Mouse (Mus musculus) heart, postnatal 4 days (tissue): ENCODE data around the gene Smim13. TPM values are rescaled to one million over a fixed set of nuclear protein-coding genes. Genes with fewer than 3 reads are reported as not detected.

Source experiments
- DNase-seq: peaks from one replicate; pipeline ENCODE4 v3.0.0; 2021
- total RNA-seq, 2 experiments: library from RNA; stranded (reverse); gene quantifications; 2 replicates each; pipeline ENCODE4 v1.2.3; 2021

The Smim13 gene
- total RNA-seq, 2 experiments from 2014 or later, result 17.4 to 18.5 TPM

DNA sequence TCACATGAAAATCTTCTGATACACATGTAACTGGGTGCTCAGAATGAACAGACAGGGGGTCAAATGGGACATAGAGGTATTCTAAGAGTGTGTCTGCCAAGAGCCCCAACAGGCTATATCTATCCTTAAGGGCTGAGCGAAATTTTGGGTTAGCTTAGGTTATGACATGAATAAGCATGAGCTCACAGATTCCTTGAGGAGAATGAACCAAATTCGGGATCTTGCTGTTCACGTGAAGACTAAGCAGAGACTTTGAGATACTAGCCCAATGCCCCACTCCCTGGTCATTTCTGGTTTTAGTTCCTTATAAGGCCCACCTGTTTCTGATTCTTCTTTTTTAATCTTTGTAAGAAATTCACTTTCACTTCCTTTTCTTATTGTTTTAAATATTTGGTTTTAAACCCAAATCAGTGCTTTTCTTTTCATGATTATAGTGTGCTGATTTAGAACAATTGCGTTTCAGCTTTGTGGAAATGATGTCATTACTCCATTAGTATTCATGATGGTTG lies 41.9 kb downstream of the Smim13 start:
- DNase-seq, result no peak

DNA sequence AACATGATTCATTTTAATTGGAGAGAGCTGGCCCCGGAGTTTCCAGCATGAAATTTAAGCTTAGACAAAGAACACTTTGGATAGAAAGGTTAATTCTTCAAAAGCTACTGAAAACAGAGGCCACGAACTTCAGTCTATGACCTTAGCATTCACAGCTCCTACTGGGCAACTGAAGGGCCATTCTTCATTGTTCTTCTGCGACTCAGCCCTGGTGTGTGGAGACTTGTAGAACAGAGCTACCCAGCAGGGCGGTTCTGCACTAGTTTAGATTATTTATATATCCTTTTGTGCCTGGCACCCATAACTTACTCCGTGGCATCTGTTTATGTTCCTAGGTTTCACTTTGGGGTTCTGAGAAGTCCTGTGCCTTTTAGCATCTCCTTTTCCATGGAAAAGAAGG lies 44.0 kb downstream of the Smim13 start:
- no peak for DNase-seq

DNA sequence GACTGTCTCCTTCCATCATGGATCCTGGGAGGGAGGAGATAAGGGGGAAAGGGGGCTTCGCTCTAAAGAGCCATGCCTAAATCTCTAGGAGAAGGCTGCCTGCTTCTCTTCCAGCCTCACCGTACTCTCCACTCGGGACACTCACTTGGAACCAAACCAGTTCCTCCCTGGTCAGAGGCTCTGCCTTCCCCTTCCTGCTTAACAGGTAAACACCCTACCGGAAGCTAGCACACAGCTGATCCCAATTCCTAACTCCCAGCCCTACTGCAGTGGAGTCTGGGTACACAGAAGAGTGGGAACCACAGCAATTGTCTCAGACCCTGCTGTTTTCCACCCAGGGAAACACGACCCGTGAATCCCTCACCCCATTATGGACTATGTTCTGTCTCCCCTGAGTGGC lies 46.2 kb downstream of the Smim13 start:
- no peak for DNase-seq

DNA sequence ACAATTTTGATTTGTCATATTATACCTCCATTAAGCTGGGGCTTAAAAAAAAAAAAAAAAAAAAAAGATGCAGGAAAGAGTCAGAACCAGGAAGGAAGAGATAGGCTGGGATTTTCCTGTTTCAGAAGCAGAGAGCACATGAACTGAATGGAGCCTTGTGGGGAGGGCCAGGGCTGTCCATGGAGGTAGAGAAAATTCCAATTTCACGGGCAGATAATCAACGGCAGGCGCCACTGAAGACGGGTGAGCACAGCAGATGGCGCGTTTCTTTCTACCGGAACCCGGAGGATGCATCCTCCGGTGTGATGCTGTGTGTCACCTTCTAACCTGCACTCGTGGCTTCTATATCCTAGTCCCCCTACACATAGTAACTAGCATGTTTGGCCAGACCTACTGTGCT lies 46.8 kb downstream of the Smim13 start:
- DNase-seq, result no peak

DNA sequence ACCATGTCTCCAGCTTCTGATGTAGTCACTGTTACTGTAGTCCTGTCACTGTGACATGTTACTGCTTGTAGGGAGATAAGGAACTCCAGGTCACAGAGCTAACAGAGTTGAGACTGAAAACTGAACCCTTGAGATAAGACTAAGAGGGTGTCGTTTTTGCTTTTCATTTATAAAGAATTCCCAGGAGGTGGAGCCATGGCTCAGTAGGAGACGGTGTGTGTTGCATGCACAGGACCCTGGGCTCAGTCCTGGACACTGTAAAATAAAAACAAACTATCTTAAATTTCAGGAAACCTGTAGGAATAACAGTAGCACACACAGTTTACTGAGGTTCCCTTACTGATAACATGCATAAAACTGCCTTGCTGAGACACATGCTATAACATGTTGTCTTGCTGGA lies 48.9 kb downstream of the Smim13 start:
- DNase-seq, result no peak

DNA sequence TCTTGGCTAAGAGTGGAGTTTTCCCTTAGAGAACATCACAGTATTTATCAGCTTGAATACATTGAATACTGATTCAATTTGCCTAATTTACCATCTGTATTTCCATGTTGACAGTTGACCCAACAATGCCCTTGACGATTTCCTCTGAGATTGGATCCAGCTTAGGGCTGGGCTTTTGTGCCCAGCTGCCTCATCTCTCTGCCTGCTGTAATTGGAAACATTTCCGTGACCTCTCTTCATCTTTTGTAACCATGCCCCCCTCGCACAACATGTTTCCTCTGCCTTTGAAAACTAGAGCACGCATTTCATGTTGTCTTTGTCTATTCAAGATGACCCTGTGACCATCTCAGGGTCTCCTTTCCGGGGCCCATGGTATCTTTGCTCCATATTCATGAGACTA lies 49.4 kb downstream of the Smim13 start:
- no peak for DNase-seq

DNA sequence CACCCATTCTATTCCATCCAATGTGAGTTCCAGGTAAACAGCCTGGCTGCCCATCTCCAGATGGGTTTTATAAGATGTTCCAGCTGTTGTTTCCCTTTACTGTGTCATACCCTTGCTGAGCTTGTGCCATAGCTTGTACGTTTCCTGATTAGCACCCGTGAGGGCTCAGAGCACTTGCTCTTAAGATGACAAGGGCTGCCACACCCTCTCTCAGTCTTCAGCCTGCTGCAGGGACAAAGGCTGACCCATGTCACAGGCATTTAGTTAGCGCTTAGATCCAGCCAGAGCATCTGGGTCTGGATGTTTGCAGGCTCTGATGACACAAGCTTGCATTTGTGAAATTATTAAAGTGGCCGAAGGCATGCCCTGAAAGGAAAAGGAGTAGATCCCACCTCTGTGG lies 50.4 kb downstream of the Smim13 start:
- no peak for DNase-seq

DNA sequence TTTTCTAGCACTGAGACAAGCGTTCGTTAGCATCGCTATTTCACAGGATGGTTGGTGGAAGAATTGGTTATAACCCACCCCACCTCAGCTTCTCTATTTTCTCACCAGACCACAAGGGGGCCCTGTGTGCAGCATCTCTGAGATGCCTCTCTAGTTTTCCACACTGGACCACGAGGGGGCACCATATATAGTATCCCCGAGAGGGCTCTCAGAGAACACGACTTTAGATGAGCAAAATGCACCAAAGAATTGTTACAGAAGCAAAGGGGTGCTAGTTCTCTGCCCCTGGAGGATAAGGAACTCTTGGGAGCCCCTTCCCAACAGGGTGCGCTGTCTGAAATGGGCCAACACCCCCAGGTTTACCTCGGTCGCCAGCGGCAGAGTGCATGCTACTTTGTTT lies 53.1 kb downstream of the Smim13 start:
- DNase-seq, result peak; percentile 92

DNA sequence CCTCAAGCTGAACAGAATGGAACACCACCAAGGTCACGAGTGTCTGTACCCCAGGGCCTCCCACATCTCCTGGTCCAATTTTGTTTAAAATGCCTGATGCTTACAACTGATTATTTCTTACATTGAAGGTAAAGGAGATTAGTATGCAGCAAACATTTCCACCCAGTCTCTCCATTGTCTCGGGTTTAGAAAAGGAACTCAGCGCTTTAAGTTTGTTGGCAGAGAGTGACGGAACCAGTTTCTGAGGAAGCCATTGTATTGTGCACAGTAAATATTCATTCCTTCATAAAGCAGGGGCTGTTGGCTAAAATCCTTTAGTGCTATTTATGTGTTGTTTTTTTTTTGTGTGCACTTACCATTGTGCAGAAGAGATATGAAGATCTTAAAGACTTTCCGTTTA lies 71.1 kb downstream of the Smim13 start:
- no peak for DNase-seq

DNA sequence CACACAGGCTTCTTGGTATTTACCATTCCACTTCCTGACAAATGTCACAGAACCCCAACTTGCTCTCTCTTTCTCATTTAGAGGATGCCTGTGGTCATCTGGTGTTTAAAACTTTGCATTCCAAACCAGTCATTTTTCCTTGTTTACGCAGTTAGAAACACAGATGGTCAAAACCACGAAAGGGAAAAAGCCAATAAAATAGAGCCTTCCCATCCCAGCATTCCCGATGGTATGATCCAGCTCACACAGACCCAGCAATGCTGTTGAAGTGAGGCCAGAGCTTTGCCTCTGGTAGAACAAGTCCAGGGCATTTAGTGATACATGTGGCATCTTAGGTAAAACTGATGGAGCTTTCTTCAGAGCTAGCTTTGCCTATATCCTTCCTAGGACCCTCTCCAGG lies 71.8 kb downstream of the Smim13 start:
- DNase-seq, result no peak

DNA sequence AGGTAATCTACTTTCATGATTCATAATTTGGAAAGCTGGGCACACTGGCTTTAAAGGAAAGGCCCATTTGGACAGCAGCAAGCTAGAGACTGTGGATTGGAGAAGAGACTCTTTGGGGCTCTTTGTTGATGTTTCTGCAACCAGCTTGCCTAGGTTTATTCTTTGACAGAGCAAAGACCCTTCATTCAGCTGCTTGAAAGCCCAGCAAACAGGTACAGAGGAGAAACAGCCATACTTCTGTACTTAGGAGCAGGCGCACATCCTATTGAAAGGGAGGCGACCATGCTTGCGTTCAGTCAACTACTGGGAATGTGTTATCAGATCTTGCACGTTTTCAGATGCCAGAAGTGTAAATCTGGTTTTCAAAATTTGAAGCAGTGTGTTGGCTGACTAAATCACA lies 75.0 kb downstream of the Smim13 start:
- no peak for DNase-seq

DNA sequence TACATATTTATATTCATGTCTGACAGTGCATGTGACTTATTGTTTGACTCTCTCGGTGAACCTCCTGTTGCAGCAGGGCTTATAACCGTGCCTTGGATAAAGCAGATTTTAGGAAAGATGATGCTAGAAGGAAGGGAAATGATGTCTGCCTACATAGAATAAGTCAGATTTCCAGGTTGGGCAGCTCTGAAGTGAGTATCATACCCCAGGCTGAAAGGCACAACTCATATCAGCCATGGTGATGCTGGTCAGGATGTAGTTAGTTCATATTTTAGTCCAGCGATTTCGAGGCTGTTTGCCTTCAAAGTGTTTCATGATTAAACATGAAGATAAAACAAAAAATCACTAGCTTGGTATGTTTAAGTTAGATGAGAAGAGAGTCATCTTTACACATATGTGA lies 75.7 kb downstream of the Smim13 start:
- DNase-seq, result no peak

DNA sequence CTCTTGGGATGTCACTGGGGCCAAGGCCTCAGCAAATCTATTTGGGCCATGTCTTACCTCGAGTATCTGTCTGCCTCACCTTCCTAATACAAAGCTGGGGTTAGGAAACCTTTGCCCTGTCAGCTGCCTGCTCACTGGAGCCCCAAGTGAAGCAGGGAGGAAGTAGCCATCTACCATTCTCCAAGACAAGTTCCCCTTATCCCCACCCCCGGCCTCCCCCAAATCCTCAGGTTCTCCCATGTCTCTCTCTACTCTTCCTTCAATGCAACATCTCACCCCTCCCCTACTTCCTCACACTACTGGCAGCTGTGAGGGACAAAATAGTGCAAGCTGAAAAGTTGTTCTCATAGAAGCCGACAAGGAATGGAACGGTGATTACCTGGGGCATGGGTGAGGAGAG lies 76.5 kb downstream of the Smim13 start:
- no peak for DNase-seq

Other genes with a start within 250 kb of the Smim13 start
- 10 to 100 TPM; 33.7 to 35.6 TPM for gene Pak1ip1, start 248.8 kb upstream of the Smim13 start, total RNA-seq
- 100 to 1,000 TPM; 181 to 184 TPM for gene Tmem14c, start 233.6 kb upstream of the Smim13 start, total RNA-seq
- gene Mak, start 170.1 kb upstream of the Smim13 start, total RNA-seq, result not detected
- gene Gcm2, start 138.8 kb upstream of the Smim13 start, total RNA-seq, result not detected
- not detected for gene Sycp2l, start 135.5 kb upstream of the Smim13 start, total RNA-seq
- gene Elovl2, start 29.4 kb upstream of the Smim13 start, total RNA-seq, result under 1 TPM; 0.55 to 0.68 TPM
- not detected for gene Gm17364, start 24.1 kb downstream of the Smim13 start, total RNA-seq
- gene Nedd9, start 237.5 kb downstream of the Smim13 start, total RNA-seq, result 10 to 100 TPM; 40.2 to 40.3 TPM